Mouse (Mus musculus) liver, adult 2 months (tissue): ENCODE measurements around the gene Wdr27. TPM values are rescaled to one million over a fixed set of nuclear protein-coding genes. Genes with fewer than 3 reads are reported as not detected.

Source experiments
- DNase-seq: peaks from one replicate; pipeline ENCODE4 v3.0.0-alpha.2; 2011; ENCODE audit warnings: low read depth, low spot score; ENCODE audit errors: extremely low read depth
- H3K27ac ChIP-seq: fragments of 200-500 bp; replicated peaks from 2 replicates; pipeline ENCODE4 v1.5.1; 2012; ENCODE audit warnings: low read depth, mild to moderate bottlenecking, control low read depth, inconsistent platforms, low read length; ENCODE audit not compliant: insufficient read depth
- H3K27me3 ChIP-seq: fragments of 200-500 bp; 2 replicates; pipeline ENCODE4 v1.6.1; 2012; ENCODE audit warnings: mild to moderate bottlenecking, moderate library complexity, low read length, inconsistent platforms; ENCODE audit not compliant: control insufficient read depth, insufficient read depth
- H3K36me3 ChIP-seq: fragments of 200-500 bp; 2 replicates; pipeline ENCODE4 v1.6.1; 2012; ENCODE audit warnings: low read length, inconsistent platforms; ENCODE audit not compliant: control insufficient read depth, insufficient read depth
- H3K4me1 ChIP-seq: fragments of 200-500 bp; 2 replicates; pipeline ENCODE4 v1.6.1; 2011; ENCODE audit warnings: low read length; ENCODE audit not compliant: control insufficient read depth, insufficient read depth
- H3K4me3 ChIP-seq: fragments of 200-500 bp; 2 replicates; pipeline ENCODE4 v1.5.1; 2011; ENCODE audit warnings: low read depth, mild to moderate bottlenecking, control low read depth, low read length, moderate library complexity; ENCODE audit not compliant: insufficient read depth
- H3K79me2 ChIP-seq: fragments of 200-500 bp; 2 replicates; pipeline ENCODE4 v1.6.1; 2012; ENCODE audit warnings: inconsistent platforms, mild to moderate bottlenecking, low read length, moderate library complexity; ENCODE audit not compliant: control insufficient read depth, insufficient read depth
- H3K9ac ChIP-seq: fragments of 200-500 bp; 2 replicates; pipeline ENCODE4 v1.6.1; 2012; ENCODE audit warnings: low read depth, mild to moderate bottlenecking, control low read depth, inconsistent platforms, low read length
- CTCF ChIP-seq: fragments of 200-500 bp; IDR thresholded peaks from 2 replicates; pipeline ENCODE4 v1.5.1; 2011; ENCODE audit warnings: low read depth, low read length, control low read depth
- POLR2A ChIP-seq: fragments of 200-500 bp; IDR thresholded peaks from 2 replicates; pipeline ENCODE4 v1.6.1; 2011; ENCODE audit warnings: low read length, control low read depth; ENCODE audit not compliant: insufficient read depth; ENCODE audit errors: extremely low read depth
- WGBS: fragments of 180-500 bp; shearing (Covaris S2); methylation state at CpG from one replicate; pipeline ENCODE4 v1.1.7; 2018; 5-methylcytosine and 5-hydroxymethylcytosine counted together
- polyA plus RNA-seq: library from polyadenylated mRNA; depleted of rRNA; stranded (reverse); fragments of >200 nt; gene quantifications from 2 replicates; pipeline ENCODE4 v1.2.3, GENCODE M21; 2012
- total RNA-seq: library from RNA; depleted of rRNA; stranded (reverse); fragments of >200 nt; gene quantifications from 2 replicates; pipeline ENCODE4 v1.2.3, GENCODE M21; 2014

The Wdr27 gene
- total and polyA plus RNA-seq, 2 experiments: 0.74 to 1.4 TPM

DNA sequence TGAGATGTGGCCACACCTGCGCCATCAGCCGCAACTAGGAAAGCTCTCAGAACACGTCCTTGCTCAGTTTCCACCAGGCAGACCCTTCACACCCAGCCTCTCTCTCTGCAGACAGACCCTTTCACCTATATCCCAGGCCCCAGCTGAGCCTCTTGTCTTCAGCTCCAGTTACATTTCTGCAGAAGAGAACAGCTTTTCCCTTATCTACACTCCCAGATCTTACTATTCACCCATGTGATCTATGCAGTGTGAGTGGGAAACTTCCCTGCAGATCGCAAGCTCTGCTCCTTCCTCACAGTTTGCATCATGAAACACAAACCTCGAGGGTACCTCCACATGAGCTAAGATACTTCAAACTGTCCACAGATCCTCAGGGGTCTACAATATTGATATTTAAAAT lies 11.5 kb downstream of the Wdr27 start:
- no peak for DNase-seq
- H3K79me2 ChIP-seq: no peaks in the 10 kb centered on the region
- H3K9ac ChIP-seq: no peak overlapping the region
- no peak overlapping the region for H3K4me3 ChIP-seq
- H3K27me3 ChIP-seq: no peaks in the 10 kb centered on the region
- no peak overlapping the region for H3K27ac ChIP-seq
- 84% methylated on average over 5 of the region's 5 CpGs for WGBS
- H3K36me3 ChIP-seq: no peaks in the 10 kb centered on the region
- H3K4me1 ChIP-seq: no peaks in the 10 kb centered on the region
- no peak for TF ChIP-seq CTCF
- no peak for TF ChIP-seq POLR2A

DNA sequence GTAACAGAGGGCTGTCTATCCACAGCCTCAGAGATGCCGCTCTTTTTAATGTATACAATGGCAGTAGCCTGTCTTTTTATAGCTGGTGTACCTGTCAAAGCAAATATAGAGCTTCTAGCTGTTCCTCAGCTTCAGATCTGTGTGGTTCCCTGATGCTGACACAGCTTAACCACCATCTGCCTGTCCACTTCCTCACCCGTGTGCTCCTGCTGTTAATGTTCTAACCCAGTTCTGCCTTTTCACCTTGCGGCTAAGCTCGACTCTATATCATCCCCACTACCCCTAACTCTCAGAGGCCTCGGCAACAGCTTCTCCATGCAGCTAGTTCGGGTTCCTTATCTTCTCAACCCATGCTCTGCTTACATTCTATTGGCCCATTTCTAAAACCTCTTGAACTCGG lies 12.3 kb downstream of the Wdr27 start:
- 85% methylated on average over 7 of the region's 7 CpGs for WGBS
- Histone ChIP-seq H3K4me3 (no peak overlapping the region), H3K36me3 (no peaks in the 10 kb centered on the region)

GRCm38 (mm10) chr17:14928631-14929030 lies 14.3 kb downstream of the Wdr27 start:
- Histone ChIP-seq H3K4me1 (no peaks in the 10 kb centered on the region), H3K79me2 (no peaks in the 10 kb centered on the region), H3K27me3 (no peaks in the 10 kb centered on the region), H3K4me3 (no peak overlapping the region), H3K9ac (no peak overlapping the region), H3K27ac (no peak overlapping the region), H3K36me3 (no peaks in the 10 kb centered on the region)
- no peak for TF ChIP-seq CTCF
- TF ChIP-seq POLR2A: no peak
- 69% methylated on average over 5 of the region's 5 CpGs for WGBS
- no peak for DNase-seq

More for the DNA sequence above, 12.3 kb downstream of the Wdr27 start:
- H3K9ac ChIP-seq: no peak overlapping the region
- no peaks in the 10 kb centered on the region for H3K79me2 ChIP-seq
- H3K27ac ChIP-seq: no peak overlapping the region
- TF ChIP-seq POLR2A (no peak), CTCF (no peak)
- no peak for DNase-seq
- no peaks in the 10 kb centered on the region for H3K4me1 ChIP-seq
- no peaks in the 10 kb centered on the region for H3K27me3 ChIP-seq

- no peaks in the 10 kb centered on the region for H3K79me2 ChIP-seq
- H3K9ac ChIP-seq: no peak overlapping the region
- H3K4me1 ChIP-seq: no peaks in the 10 kb centered on the region
- H3K27me3 ChIP-seq: no peaks in the 10 kb centered on the region
- TF ChIP-seq CTCF (no peak), POLR2A (no peak)
- no peaks in the 10 kb centered on the region for H3K36me3 ChIP-seq
- WGBS: 82% methylated on average over 8 of the region's 8 CpGs
- H3K4me3 ChIP-seq: no peak overlapping the region
- no peak for DNase-seq
- H3K27ac ChIP-seq: no peak overlapping the region
Measured at GRCm38 (mm10) chr17:14927644-14928218, 15.2 kb downstream of the Wdr27 start.

DNA sequence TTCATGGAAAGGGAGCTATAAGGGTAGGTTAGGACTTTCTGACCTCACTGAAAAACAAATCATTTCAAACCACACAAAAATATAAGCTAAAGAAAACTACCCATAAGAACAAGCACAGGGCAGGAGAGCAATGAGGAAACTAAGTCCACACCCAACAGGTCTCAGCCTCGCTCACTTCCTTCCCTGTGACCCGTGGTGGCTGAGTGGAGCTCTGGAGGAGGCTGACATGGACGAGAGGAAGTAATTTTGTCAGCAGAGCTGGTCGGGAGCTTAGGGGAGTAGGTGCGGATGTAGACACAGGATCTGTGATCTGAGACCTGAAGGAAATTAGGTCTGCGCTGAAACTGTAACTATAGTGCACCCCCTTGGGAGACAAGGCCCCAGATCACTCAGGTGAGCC lies 21.4 kb downstream of the Wdr27 start:
- 51% methylated on average over 6 of the region's 6 CpGs for WGBS
- DNase-seq: no peak

DNA sequence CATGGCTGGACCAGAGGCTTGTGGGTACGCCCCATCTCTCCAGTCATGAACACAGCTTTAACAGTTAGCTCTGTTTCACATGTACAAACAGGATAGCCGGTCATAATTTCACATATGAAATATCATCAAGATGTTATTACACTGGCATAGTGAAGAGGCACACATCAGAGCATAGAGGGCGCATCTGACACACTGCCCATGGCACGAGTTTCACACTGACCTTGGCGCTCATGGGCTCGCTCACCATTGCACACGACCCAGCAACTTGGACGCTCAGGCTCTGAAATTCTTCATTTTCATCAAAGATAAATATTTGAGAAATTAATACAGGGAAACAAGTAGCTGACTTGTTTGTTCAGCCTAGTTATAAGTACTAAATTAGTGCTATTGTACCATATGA lies 25.1 kb downstream of the Wdr27 start:
- DNase-seq: no peak
- no peak for TF ChIP-seq CTCF
- no peak for TF ChIP-seq POLR2A
- no peaks in the 10 kb centered on the region for H3K4me1 ChIP-seq
- no peak overlapping the region for H3K9ac ChIP-seq
- H3K4me3 ChIP-seq: no peak overlapping the region
- 79% methylated on average over 8 of the region's 8 CpGs for WGBS
- no peaks in the 10 kb centered on the region for H3K79me2 ChIP-seq
- H3K27ac ChIP-seq: no peak overlapping the region
- H3K36me3 ChIP-seq: no peaks in the 10 kb centered on the region
- 0 out of 2 replicates have a peak, but pooled peaks cover 2% of the 10 kb centered on the region for H3K27me3 ChIP-seq

More for the DNA sequence above, 21.4 kb downstream of the Wdr27 start:
- Histone ChIP-seq H3K4me1 (no peaks in the 10 kb centered on the region), H3K79me2 (no peaks in the 10 kb centered on the region), H3K4me3 (no peak overlapping the region), H3K9ac (no peak overlapping the region), H3K27ac (no peak overlapping the region), H3K36me3 (no peaks in the 10 kb centered on the region), H3K27me3 (0 out of 2 replicates have a peak, but pooled peaks cover 2% of the 10 kb centered on the region)
- TF ChIP-seq CTCF (no peak), POLR2A (no peak)
